Mouse (Mus musculus) C2C12 (cell line): ENCODE data around the gene Psmf1.

Source experiments
- CEBPB ChIP-seq: IDR thresholded peaks from one replicate; pipeline ENCODE4 v1.6.1; 2011; ENCODE audit warnings: low read depth, mild to moderate bottlenecking, control low read depth, moderate library complexity
- CTCF ChIP-seq: IDR thresholded peaks from one replicate; pipeline ENCODE4 v1.5.1; 2011; ENCODE audit not compliant: control insufficient read depth, insufficient read depth, insufficient read length
- FOSL1 ChIP-seq: IDR thresholded peaks from one replicate; pipeline ENCODE4 v1.8.0; 2011; ENCODE audit warnings: mild to moderate bottlenecking, low read length; ENCODE audit not compliant: poor library complexity, insufficient read depth, severe bottlenecking
- MAX ChIP-seq: IDR thresholded peaks from one replicate; pipeline ENCODE4 v1.6.1; 2011; ENCODE audit warnings: mild to moderate bottlenecking, control low read depth
- MYOD1 ChIP-seq: IDR thresholded peaks from one replicate; pipeline ENCODE4 v1.6.1; 2011; ENCODE audit warnings: low read depth; ENCODE audit not compliant: control insufficient read depth, insufficient read length
- MYOG ChIP-seq: IDR thresholded peaks from one replicate; pipeline ENCODE4 v1.6.1; 2011; ENCODE audit not compliant: control insufficient read depth, insufficient read length; ENCODE audit errors: extremely low read depth
- USF1 ChIP-seq: IDR thresholded peaks from one replicate; pipeline ENCODE4 v1.6.1; 2011; ENCODE audit warnings: low read depth, mild to moderate bottlenecking, control low read depth, moderate library complexity

GRCm38 (mm10) chr2:151758806-151759353, 14.9 kb upstream of the Psmf1 start:
- no peak for TF ChIP-seq CTCF
- TF ChIP-seq MYOD1, result no peak
- TF ChIP-seq FOSL1, result no peak
- TF ChIP-seq MAX, result no peak
- no peak for TF ChIP-seq CEBPB
- no peak for TF ChIP-seq MYOG
- TF ChIP-seq USF1, result no peak
